Mouse (Mus musculus) megakaryocyte, embryonic 14.5 days (primary cell): ENCODE measurements around the gene Adrb1. TPM values are rescaled to one million over a fixed set of nuclear protein-coding genes. Genes with fewer than 3 reads are reported as not detected.

Experiments used
- H3K27me3 ChIP-seq: replicated peaks from 2 replicates; pipeline ENCODE3; 2012; ENCODE audit warnings: inconsistent platforms
- H3K36me3 ChIP-seq: replicated peaks from 2 replicates; pipeline ENCODE3; 2012; ENCODE audit warnings: low read length, inconsistent platforms, mixed read lengths
- H3K4me1 ChIP-seq: 2 replicates; pipeline ENCODE4 v1.6.1; 2012; ENCODE audit warnings: inconsistent platforms
- H3K4me3 ChIP-seq: replicated peaks from 2 replicates; pipeline ENCODE3; 2012; ENCODE audit warnings: moderate library complexity, mild to moderate bottlenecking, inconsistent platforms
- H3K9me3 ChIP-seq: 2 replicates; pipeline ENCODE4 v1.6.1; 2012; ENCODE audit warnings: inconsistent platforms
- FLI1 ChIP-seq: IDR thresholded peaks from 2 replicates; pipeline ENCODE4 v1.6.1; 2012; ENCODE audit warnings: low read length, inconsistent platforms, mixed read lengths
- GATA1 ChIP-seq: IDR thresholded peaks from 3 replicates; pipeline ENCODE4 v1.6.1; 2012; ENCODE audit warnings: mixed read lengths, low read length, inconsistent platforms, borderline replicate concordance
- polyA plus RNA-seq: library from polyadenylated mRNA; stranded (reverse); fragments of >175 nt; gene quantifications from 2 replicates; pipeline ENCODE4 v1.2.3, GENCODE M21; 2012; ENCODE audit warnings: low replicate concordance; ENCODE audit not compliant: insufficient read depth

The Adrb1 gene
- polyA plus RNA-seq = not detected in 2 replicates

DNA sequence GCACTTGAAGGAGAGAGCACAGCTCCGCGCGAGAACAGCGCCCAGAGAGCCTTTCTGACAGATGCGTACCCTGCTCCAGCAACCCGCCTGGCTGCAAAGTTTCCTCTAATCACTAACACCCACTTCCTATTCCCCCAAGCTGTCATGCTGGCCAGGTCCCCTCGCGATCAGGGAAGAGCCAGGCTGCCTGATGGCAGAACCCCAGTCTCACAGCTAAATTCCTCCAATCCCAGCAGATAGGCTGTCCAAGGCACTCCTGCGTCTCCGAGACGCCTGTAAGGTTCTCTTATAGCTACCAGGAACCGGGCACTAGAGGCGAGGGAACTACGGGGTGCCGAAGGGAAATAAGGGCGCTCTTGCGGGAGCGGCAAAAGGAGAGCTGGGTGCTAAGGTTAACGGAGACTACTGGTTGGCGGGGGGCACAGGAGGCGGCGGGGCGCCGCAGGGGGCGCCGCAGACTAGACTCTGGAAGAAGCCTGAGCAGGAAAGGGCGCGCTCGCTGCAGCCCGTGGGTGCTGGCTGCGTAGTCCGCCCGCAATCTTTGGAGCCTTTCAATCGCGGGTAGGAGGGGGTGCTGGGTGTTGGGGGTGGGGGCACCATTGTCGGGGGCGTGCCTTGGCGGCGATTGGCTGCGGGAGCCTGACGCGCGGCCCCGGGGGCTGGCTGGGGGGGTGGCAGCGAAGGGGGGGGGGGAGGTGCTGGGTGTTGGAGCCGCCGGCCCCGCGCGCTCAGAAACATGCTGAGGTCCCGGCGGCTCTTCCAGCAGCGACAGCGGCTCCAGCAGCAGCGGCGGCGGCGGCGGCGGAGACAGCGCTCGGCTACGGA lies at the start of gene Adrb1:
Gene Adrb1 (plus strand): TSS at position 813 of the 825 bp plus-strand sequence.
- H3K36me3 ChIP-seq = no peaks in the 10 kb centered on the region
- H3K9me3 ChIP-seq = no peaks in the 10 kb centered on the region
- TF ChIP-seq FLI1 (no peak), GATA1 (no peak)
- peak within 1 kb of the TSS; percentile 91 for H3K4me3 ChIP-seq
- peaks cover 91% of the 10 kb centered on the region for H3K27me3 ChIP-seq
- H3K4me1 ChIP-seq = peaks cover 42% of the 10 kb centered on the region

DNA sequence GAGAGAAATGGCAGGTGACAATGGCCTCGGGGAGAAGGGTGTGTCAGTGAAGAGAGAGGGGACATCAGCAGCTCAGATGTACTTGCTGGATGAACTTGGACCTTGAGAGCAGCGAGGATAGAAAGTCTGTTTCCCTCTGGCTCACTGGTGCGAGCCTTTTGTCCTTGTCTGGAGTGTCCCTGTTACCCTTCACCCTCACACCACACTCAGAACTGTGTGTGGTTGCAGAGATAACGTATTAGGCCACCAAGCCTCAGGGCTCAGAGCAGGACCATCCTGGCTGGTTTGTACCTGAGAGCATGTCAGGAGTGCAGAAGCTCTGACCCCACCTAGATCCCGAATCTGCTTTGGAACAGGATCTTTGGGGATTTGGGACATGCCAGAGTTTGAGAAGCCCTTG lies 46.3 kb upstream of the Adrb1 start:
- H3K36me3 ChIP-seq = no peaks in the 10 kb centered on the region
- peaks cover 40% of the 10 kb centered on the region for H3K27me3 ChIP-seq
- H3K4me1 ChIP-seq = peaks cover 21% of the 10 kb centered on the region
- TF ChIP-seq FLI1 = no peak
- no peak for TF ChIP-seq GATA1
- no peak overlapping the region for H3K4me3 ChIP-seq
- H3K9me3 ChIP-seq = peaks cover 7% of the 10 kb centered on the region; the same call in 1 of the 2 replicates

GRCm38 (mm10) chr19:56676506-56676905 lies 45.5 kb upstream of the Adrb1 start:
- peaks cover 29% of the 10 kb centered on the region for H3K4me1 ChIP-seq
- peaks cover 7% of the 10 kb centered on the region; the same call in 1 of the 2 replicates for H3K9me3 ChIP-seq
- no peak for TF ChIP-seq FLI1
- TF ChIP-seq GATA1 = no peak
- H3K36me3 ChIP-seq = no peaks in the 10 kb centered on the region
- no peak overlapping the region for H3K4me3 ChIP-seq
- peaks cover 36% of the 10 kb centered on the region for H3K27me3 ChIP-seq

- H3K4me1 ChIP-seq = peaks cover 38% of the 10 kb centered on the region
These were observed 44.4 kb upstream of the Adrb1 start for GRCm38 (mm10) chr19:56677611-56678010.

DNA sequence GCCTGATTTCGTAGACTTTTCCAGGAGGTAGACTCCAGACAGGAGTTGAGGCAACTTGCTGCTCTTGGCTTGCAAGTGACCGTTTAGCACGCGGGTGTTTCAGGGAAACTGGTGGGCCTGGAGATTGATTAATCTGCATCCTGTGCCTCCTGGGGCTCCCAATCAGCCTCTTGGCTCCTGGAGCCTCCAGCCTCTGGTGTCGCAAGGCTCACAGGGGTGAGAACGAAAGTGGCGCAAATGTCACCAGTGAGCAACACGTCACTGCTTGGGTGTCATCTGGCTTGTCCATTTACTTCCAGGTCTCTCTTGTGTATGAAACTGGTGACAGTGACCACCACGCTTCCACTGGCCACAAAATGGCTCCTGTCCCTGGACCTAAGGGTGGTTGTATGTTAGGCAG lies 43.5 kb upstream of the Adrb1 start:
- peaks cover 46% of the 10 kb centered on the region for H3K4me1 ChIP-seq
- no peak for TF ChIP-seq FLI1
- no peak for TF ChIP-seq GATA1
- H3K27me3 ChIP-seq = peaks cover 26% of the 10 kb centered on the region
- H3K4me3 ChIP-seq = no peak overlapping the region
- H3K36me3 ChIP-seq = no peaks in the 10 kb centered on the region
- peaks cover 7% of the 10 kb centered on the region; the same call in 1 of the 2 replicates for H3K9me3 ChIP-seq

More at GRCm38 (mm10) chr19:56677611-56678010, 44.4 kb upstream of the Adrb1 start:
- H3K9me3 ChIP-seq = peaks cover 7% of the 10 kb centered on the region; the same call in 1 of the 2 replicates
- peaks cover 29% of the 10 kb centered on the region for H3K27me3 ChIP-seq
- TF ChIP-seq FLI1 (no peak), GATA1 (no peak)
- no peak overlapping the region for H3K4me3 ChIP-seq
- H3K36me3 ChIP-seq = no peaks in the 10 kb centered on the region

DNA sequence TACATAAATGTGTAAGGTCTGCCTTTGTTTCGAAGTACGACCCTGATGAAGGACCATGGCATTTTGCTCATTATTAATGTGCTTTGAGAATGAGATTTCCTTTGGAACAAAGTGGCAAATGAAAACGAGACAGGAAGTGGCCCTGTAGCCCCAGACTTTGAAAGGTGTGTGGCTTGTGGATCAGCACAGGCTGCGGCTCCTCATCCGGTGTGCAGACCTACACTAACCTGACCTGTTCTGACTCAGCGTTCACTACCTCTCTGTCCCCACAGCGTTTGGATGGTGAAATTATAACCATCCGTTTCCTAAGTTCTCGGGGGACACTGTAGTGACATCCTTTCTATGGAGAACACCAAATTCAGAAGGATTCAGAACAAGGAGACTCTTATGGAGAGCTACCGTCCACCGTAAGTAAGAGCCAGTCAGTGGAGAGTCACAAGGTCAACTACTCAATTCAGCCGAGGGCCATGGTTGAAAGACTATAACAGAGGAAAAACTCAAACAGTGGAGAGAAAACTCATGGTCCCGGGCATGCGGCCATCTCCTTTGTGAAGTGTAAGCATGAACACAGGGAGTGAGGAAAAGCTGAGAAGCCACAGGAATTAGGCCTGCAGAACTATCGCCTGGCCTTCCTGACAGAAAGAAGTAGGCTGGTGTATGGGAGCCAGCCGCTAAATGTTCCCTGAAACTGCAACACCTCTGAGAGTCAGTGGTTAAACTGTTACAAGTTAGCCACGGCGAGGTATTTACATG lies 42.6 kb upstream of the Adrb1 start:
- TF ChIP-seq FLI1 (no peak), GATA1 (no peak)
- Histone ChIP-seq H3K4me1 (peaks cover 46% of the 10 kb centered on the region), H3K36me3 (no peaks in the 10 kb centered on the region), H3K9me3 (peaks cover 7% of the 10 kb centered on the region; the same call in 1 of the 2 replicates), H3K27me3 (peaks cover 23% of the 10 kb centered on the region), H3K4me3 (no peak overlapping the region)

DNA sequence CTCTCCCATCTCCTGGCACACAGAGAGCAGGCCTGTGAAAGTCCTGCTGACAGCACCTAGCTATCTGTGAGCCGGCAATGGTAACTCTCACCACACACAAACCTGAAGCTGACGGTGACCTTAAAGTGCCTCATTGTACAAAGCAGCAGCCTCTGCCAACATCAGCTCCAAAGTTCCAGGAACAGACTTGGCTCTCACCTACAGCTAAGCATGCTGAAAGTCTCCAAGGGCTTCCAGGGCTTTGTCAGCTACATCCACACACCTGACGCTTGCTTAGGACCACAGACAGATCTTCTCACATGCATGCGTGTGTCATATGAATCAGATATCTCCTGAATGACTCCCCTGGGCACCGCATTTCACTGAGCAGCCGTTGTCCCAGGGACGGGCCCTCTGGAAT lies 42.0 kb upstream of the Adrb1 start:
- no peak overlapping the region for H3K4me3 ChIP-seq
- peaks cover 46% of the 10 kb centered on the region for H3K4me1 ChIP-seq
- TF ChIP-seq FLI1 = no peak
- no peak for TF ChIP-seq GATA1
- H3K36me3 ChIP-seq = no peaks in the 10 kb centered on the region
- peaks cover 27% of the 10 kb centered on the region for H3K27me3 ChIP-seq
- peaks cover 7% of the 10 kb centered on the region; the same call in 1 of the 2 replicates for H3K9me3 ChIP-seq

DNA sequence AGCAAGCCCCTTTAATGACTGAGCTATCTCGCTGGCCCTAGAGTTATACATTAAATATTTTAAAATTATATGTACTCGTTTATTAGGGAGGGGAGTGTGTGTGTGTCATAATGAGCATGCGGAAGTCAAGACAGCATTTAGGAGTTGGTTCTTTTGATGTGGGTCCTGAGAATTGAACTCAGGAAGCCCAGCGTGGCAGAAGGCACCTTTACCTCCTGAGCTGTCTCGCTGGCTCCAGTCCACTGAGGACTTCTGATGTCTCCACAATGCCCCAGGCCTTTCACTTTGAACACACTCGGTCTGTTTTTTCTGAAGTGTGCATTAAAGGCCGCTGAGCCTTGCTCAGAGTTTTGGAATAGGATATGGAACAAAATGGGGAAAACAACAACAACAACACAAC lies 39.7 kb upstream of the Adrb1 start:
- Histone ChIP-seq H3K36me3 (no peaks in the 10 kb centered on the region), H3K4me1 (peaks cover 47% of the 10 kb centered on the region), H3K9me3 (0 out of 2 replicates have a peak, but pooled peaks cover 3% of the 10 kb centered on the region), H3K27me3 (peaks cover 33% of the 10 kb centered on the region), H3K4me3 (no peak overlapping the region)
- TF ChIP-seq FLI1 (no peak), GATA1 (no peak)

DNA sequence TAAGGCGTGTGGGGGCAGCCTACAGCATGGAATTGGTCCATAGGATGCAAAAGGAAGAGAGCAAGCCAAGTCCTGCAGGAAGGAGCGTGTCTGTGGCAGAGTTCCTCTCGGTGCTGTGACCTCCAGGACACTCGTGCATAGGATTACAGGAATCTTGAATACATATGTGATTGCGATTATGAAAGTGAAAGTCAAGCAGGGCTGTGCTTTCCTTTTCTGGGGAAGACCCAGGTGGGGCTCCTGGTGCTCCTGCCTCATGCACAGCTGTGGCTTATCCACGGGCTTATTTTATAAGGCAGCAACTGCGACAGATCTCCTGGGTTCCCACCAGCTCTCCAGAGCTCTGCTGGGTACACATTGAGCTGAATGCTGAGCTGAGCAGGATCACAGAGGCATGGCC lies 39.2 kb upstream of the Adrb1 start:
- no peaks in the 10 kb centered on the region for H3K9me3 ChIP-seq
- peaks cover 47% of the 10 kb centered on the region for H3K4me1 ChIP-seq
- TF ChIP-seq GATA1 (no peak), FLI1 (no peak)
- peaks cover 37% of the 10 kb centered on the region for H3K27me3 ChIP-seq
- H3K4me3 ChIP-seq = peak overlapping the region; percentile 73
- no peaks in the 10 kb centered on the region for H3K36me3 ChIP-seq

GRCm38 (mm10) chr19:56685515-56685914 lies 36.5 kb upstream of the Adrb1 start:
- peaks cover 32% of the 10 kb centered on the region for H3K4me1 ChIP-seq
- TF ChIP-seq FLI1 = no peak
- no peak for TF ChIP-seq GATA1
- H3K9me3 ChIP-seq = 0 out of 2 replicates have a peak, but pooled peaks cover under 1% of the 10 kb centered on the region
- no peaks in the 10 kb centered on the region for H3K36me3 ChIP-seq
- no peak overlapping the region for H3K4me3 ChIP-seq
- H3K27me3 ChIP-seq = peaks cover 43% of the 10 kb centered on the region
